Mouse (Mus musculus) cerebellum, adult 2 months (tissue): ENCODE measurements around the gene Cnnm4. TPM values are rescaled to one million over a fixed set of nuclear protein-coding genes. Genes with fewer than 3 reads are reported as not detected.

Experiments used
- DNase-seq, 2 experiments: peaks; one replicate each; pipeline ENCODE4 v3.0.0; 2021
- H3K27ac ChIP-seq: fragments of 200-500 bp; 2 replicates; pipeline ENCODE4 v1.5.1; 2012; ENCODE audit warnings: low read length, control low read depth, inconsistent platforms; ENCODE audit not compliant: insufficient read depth
- H3K27me3 ChIP-seq: fragments of 200-500 bp; 2 replicates; pipeline ENCODE4 v1.6.1; 2012; ENCODE audit warnings: inconsistent platforms, mild to moderate bottlenecking, low read length, moderate library complexity; ENCODE audit not compliant: control insufficient read depth, insufficient read depth
- H3K4me1 ChIP-seq: fragments of 200-500 bp; 2 replicates; pipeline ENCODE4 v1.6.1; 2011; ENCODE audit warnings: low read length; ENCODE audit not compliant: control insufficient read depth, insufficient read depth
- H3K4me3 ChIP-seq: fragments of 200-500 bp; replicated peaks from 2 replicates; pipeline ENCODE3; 2011; ENCODE audit warnings: mild to moderate bottlenecking, low read depth, low read length, control low read depth; ENCODE audit not compliant: insufficient read depth
- CTCF ChIP-seq: fragments of 200-500 bp; IDR thresholded peaks from 2 replicates; pipeline ENCODE4 v1.5.1; 2011; ENCODE audit warnings: low read depth, mild to moderate bottlenecking, control low read depth, low read length, moderate library complexity, borderline replicate concordance; ENCODE audit not compliant: insufficient read depth
- POLR2A ChIP-seq: fragments of 200-500 bp; IDR thresholded peaks from 2 replicates; pipeline ENCODE4 v1.6.1; 2011; ENCODE audit warnings: low read length, control low read depth, borderline replicate concordance; ENCODE audit not compliant: insufficient read depth
- WGBS: fragments of 180-500 bp; shearing (Covaris S2); methylation state at CpG from one replicate; pipeline ENCODE4 v1.1.7; 2018; 5-methylcytosine and 5-hydroxymethylcytosine counted together
- polyA plus RNA-seq: library from polyadenylated mRNA; depleted of rRNA; stranded (reverse); fragments of >200 nt; gene quantifications from 2 replicates; pipeline ENCODE4 v1.2.3, GENCODE M21; 2012; rRNA removed

The Cnnm4 gene
- polyA plus RNA-seq, 1 experiment: 12.2 TPM

GRCm38 (mm10) chr1:36551904-36552303, 80.5 kb downstream of the Cnnm4 start:
- TF ChIP-seq CTCF (no peak), POLR2A (no peak)
- Histone ChIP-seq H3K27ac (peak overlapping the region; percentile 74), H3K4me1 (peaks cover 59% of the 10 kb centered on the region), H3K27me3 (no peaks in the 10 kb centered on the region), H3K4me3 (no peak overlapping the region)
- WGBS: 56% methylated on average over 17 of the region's 17 CpGs
- DNase-seq: no peak

GRCm38 (mm10) chr1:36552506-36552905, 81.1 kb downstream of the Cnnm4 start:
- Histone ChIP-seq H3K4me3 (peak overlapping the region; percentile 6), H3K4me1 (peaks cover 56% of the 10 kb centered on the region), H3K27ac (peak overlapping the region; percentile 74), H3K27me3 (no peaks in the 10 kb centered on the region)
- DNase-seq: peak; percentile 89
- TF ChIP-seq POLR2A: 0 out of 2 replicates have a peak, but pooled peaks have one; percentile 9
- no peak for TF ChIP-seq CTCF
- 20% methylated on average over 16 of the region's 16 CpGs for whole genome bisulfite sequencing

- 32% methylated on average over 21 of the region's 21 CpGs for WGBS
- TF ChIP-seq POLR2A (no peak), CTCF (no peak)
- peak in 1 of 2 experiments; percentile 35 for DNase-seq
- Histone ChIP-seq H3K27ac (peak overlapping the region; percentile 84), H3K27me3 (no peaks in the 10 kb centered on the region), H3K4me1 (peaks cover 56% of the 10 kb centered on the region), H3K4me3 (peak overlapping the region; percentile 39)
These were observed 83.4 kb downstream of the Cnnm4 start for GRCm38 (mm10) chr1:36554633-36555399.

GRCm38 (mm10) chr1:36555798-36556395, 84.5 kb downstream of the Cnnm4 start:
- Histone ChIP-seq H3K27ac (peak overlapping the region; percentile 84), H3K27me3 (no peaks in the 10 kb centered on the region), H3K4me1 (peaks cover 50% of the 10 kb centered on the region), H3K4me3 (peak overlapping the region; percentile 94)
- no peak for TF ChIP-seq POLR2A
- no peak for TF ChIP-seq CTCF
- DNase-seq: peak; percentile 58 to 68
- WGBS: 6% methylated on average over 8 of the region's 8 CpGs

- under 1% methylated on average over 52 of the region's 52 CpGs for WGBS
- TF ChIP-seq POLR2A: peak; percentile 17; the same call in 1 of the 2 replicates
- TF ChIP-seq CTCF: peak; percentile 72
- peak overlapping the region; percentile 94 for H3K4me3 ChIP-seq
- H3K4me1 ChIP-seq: peaks cover 45% of the 10 kb centered on the region
- DNase-seq: peak; percentile 88 to 95
- H3K27me3 ChIP-seq: no peaks in the 10 kb centered on the region
- H3K27ac ChIP-seq: peak overlapping the region; percentile 84
These were observed 85.4 kb downstream of the Cnnm4 start for GRCm38 (mm10) chr1:36556553-36557456.

GRCm38 (mm10) chr1:36557457-36558011, 86.1 kb downstream of the Cnnm4 start:
- H3K4me3 ChIP-seq: peak overlapping the region; percentile 94
- peak in 1 of 2 experiments; percentile 72 for DNase-seq
- peaks cover 38% of the 10 kb centered on the region for H3K4me1 ChIP-seq
- no peak for TF ChIP-seq POLR2A
- TF ChIP-seq CTCF: no peak
- H3K27ac ChIP-seq: peak overlapping the region; percentile 84
- no peaks in the 10 kb centered on the region for H3K27me3 ChIP-seq
- WGBS: under 1% methylated on average over 48 of the region's 48 CpGs

Other genes starting within 250 kb of the Cnnm4 start
- gene Uggt1, start 226.9 kb upstream of the Cnnm4 start, polyA plus RNA-seq: 23.6 and 25.7 TPM in 2 replicates
- gene Neurl3, start 196.9 kb upstream of the Cnnm4 start, polyA plus RNA-seq: 0.93 and 1.0 TPM in 2 replicates
- 9.9 and 10.7 TPM in 2 replicates for gene Arid5a, start 163.9 kb upstream of the Cnnm4 start, polyA plus RNA-seq
- 72.1 and 75.5 TPM in 2 replicates for gene Kansl3, start 102.4 kb upstream of the Cnnm4 start, polyA plus RNA-seq
- not detected in 2 replicates for gene Fer1l5, start 99.3 kb upstream of the Cnnm4 start, polyA plus RNA-seq
- 37.9 and 41.9 TPM in 2 replicates for gene Lman2l, start 26.3 kb upstream of the Cnnm4 start, polyA plus RNA-seq
- gene Cnnm3, start 40.2 kb downstream of the Cnnm4 start, polyA plus RNA-seq: 46.2 and 48.7 TPM in 2 replicates
- 14.4 and 15.2 TPM in 2 replicates for gene Ankrd23, start 65.3 kb downstream of the Cnnm4 start, polyA plus RNA-seq
- 0.05 and 0.40 TPM in 2 replicates for gene Gm42417, start 67.8 kb downstream of the Cnnm4 start, polyA plus RNA-seq
- gene Ankrd39, start 75.8 kb downstream of the Cnnm4 start, polyA plus RNA-seq: 30.8 and 37.5 TPM in 2 replicates
- gene Sema4c, start 86.7 kb downstream of the Cnnm4 start, polyA plus RNA-seq: 23.8 and 28.5 TPM in 2 replicates
- 1.1 and 1.4 TPM in 2 replicates for gene Fam178b, start 211.6 kb downstream of the Cnnm4 start, polyA plus RNA-seq
- 812 and 891 TPM in 2 replicates for gene Cox5b, start 219.8 kb downstream of the Cnnm4 start, polyA plus RNA-seq
- gene 4933424G06Rik, start 238.5 kb downstream of the Cnnm4 start, polyA plus RNA-seq: 0.16 and 0.21 TPM in 2 replicates
- gene Actr1b, start 242.8 kb downstream of the Cnnm4 start, polyA plus RNA-seq: 371 and 376 TPM in 2 replicates